Mouse (Mus musculus) splenic B cell, adult 2 months (primary cell): ENCODE results near the gene Zfp652.
"Not testable (repeated sequence)": the region's sequence is repeated elsewhere in the genome, so short reads cannot be mapped to it uniquely, and the experiment has no call there.

Experiments
- DNase-seq: peaks from one replicate; pipeline ENCODE4 v3.0.0-alpha.2; 2011; ENCODE audit warnings: low read depth, low spot score
- H3K27me3 ChIP-seq: 2 replicates; pipeline ENCODE4 v1.6.1; 2012; ENCODE audit warnings: mild to moderate bottlenecking, low read length, moderate library complexity, mixed read lengths; ENCODE audit not compliant: control insufficient read depth, poor library complexity, insufficient read depth, severe bottlenecking
- H3K36me3 ChIP-seq: 2 replicates; pipeline ENCODE4 v1.6.1; 2012; ENCODE audit warnings: mild to moderate bottlenecking, low read length, moderate library complexity, mixed read lengths; ENCODE audit not compliant: control insufficient read depth, poor library complexity, insufficient read depth, severe bottlenecking

Gene Zfp652

GRCm38 (mm10) chr11:95726156-95726555 is 13.7 kb downstream of the Zfp652 start:
- Histone ChIP-seq H3K36me3 (no peaks in the 10 kb centered on the region), H3K27me3 (no peaks in the 10 kb centered on the region)

GRCm38 (mm10) chr11:95727947-95728346 is 15.5 kb downstream of the Zfp652 start:
- DNase-seq, result no peak
- Histone ChIP-seq H3K36me3 (no peaks in the 10 kb centered on the region), H3K27me3 (no peaks in the 10 kb centered on the region)

More at GRCm38 (mm10) chr11:95726156-95726555, 13.7 kb downstream of the Zfp652 start:
- DNase-seq, result no peak

GRCm38 (mm10) chr11:95728916-95729907 is 16.7 kb downstream of the Zfp652 start:
- peak; percentile 26 for DNase-seq
- H3K36me3 ChIP-seq, result no peaks in the 10 kb centered on the region
- H3K27me3 ChIP-seq, result no peaks in the 10 kb centered on the region

GRCm38 (mm10) chr11:95734485-95734884 is 22.0 kb downstream of the Zfp652 start:
- Histone ChIP-seq H3K27me3 (no peaks in the 10 kb centered on the region), H3K36me3 (no peaks in the 10 kb centered on the region)
- DNase-seq, result no peak

GRCm38 (mm10) chr11:95737811-95738210 is 25.3 kb downstream of the Zfp652 start:
- DNase-seq, result no peak
- no peaks in the 10 kb centered on the region for H3K27me3 ChIP-seq
- no peaks in the 10 kb centered on the region for H3K36me3 ChIP-seq

- no peak for DNase-seq
- H3K36me3 ChIP-seq, result no peaks in the 10 kb centered on the region
- no peaks in the 10 kb centered on the region for H3K27me3 ChIP-seq
These were observed 32.0 kb downstream of the Zfp652 start for GRCm38 (mm10) chr11:95744521-95744920.

- no peaks in the 10 kb centered on the region for H3K27me3 ChIP-seq
- DNase-seq, result no peak
These were observed 34.3 kb downstream of the Zfp652 start for GRCm38 (mm10) chr11:95746821-95747220.

GRCm38 (mm10) chr11:95748331-95748730 is 35.9 kb downstream of the Zfp652 start:
- no peaks in the 10 kb centered on the region for H3K27me3 ChIP-seq
- no peak for DNase-seq

More at GRCm38 (mm10) chr11:95746821-95747220, 34.3 kb downstream of the Zfp652 start:
- peaks cover 2% of the 10 kb centered on the region; the same call in 1 of the 2 replicates for H3K36me3 ChIP-seq

GRCm38 (mm10) chr11:95749619-95750018 is 37.1 kb downstream of the Zfp652 start:
- DNase-seq, result no peak
- Histone ChIP-seq H3K36me3 (peaks cover 2% of the 10 kb centered on the region; the same call in 1 of the 2 replicates), H3K27me3 (no peaks in the 10 kb centered on the region)

More at GRCm38 (mm10) chr11:95748331-95748730, 35.9 kb downstream of the Zfp652 start:
- H3K36me3 ChIP-seq, result peaks cover 2% of the 10 kb centered on the region; the same call in 1 of the 2 replicates

GRCm38 (mm10) chr11:95750995-95751394 is 38.5 kb downstream of the Zfp652 start:
- peak; percentile 90 for DNase-seq
- Histone ChIP-seq H3K36me3 (peaks cover 2% of the 10 kb centered on the region; the same call in 1 of the 2 replicates), H3K27me3 (no peaks in the 10 kb centered on the region)

GRCm38 (mm10) chr11:95755137-95755536 is 42.7 kb downstream of the Zfp652 start:
- not testable (repeated sequence) for H3K27me3 ChIP-seq, H3K36me3 ChIP-seq, DNase-seq

- Histone ChIP-seq H3K36me3 (peaks cover 8% of the 10 kb centered on the region; the same call in 1 of the 2 replicates), H3K27me3 (no peaks in the 10 kb centered on the region)
- DNase-seq, result no peak
These were observed 48.0 kb downstream of the Zfp652 start for GRCm38 (mm10) chr11:95760521-95760920.

GRCm38 (mm10) chr11:95762996-95763395 is 50.5 kb downstream of the Zfp652 start:
- Histone ChIP-seq H3K36me3 (peaks cover 5% of the 10 kb centered on the region; the same call in 1 of the 2 replicates), H3K27me3 (no peaks in the 10 kb centered on the region)
- DNase-seq, result no peak

- no peaks in the 10 kb centered on the region for H3K27me3 ChIP-seq
- H3K36me3 ChIP-seq, result peaks cover 5% of the 10 kb centered on the region; the same call in 1 of the 2 replicates
- DNase-seq, result no peak
These were observed 52.3 kb downstream of the Zfp652 start for GRCm38 (mm10) chr11:95764806-95765205.

- H3K36me3 ChIP-seq, result peaks cover 5% of the 10 kb centered on the region
- DNase-seq, result no peak
- H3K27me3 ChIP-seq, result no peaks in the 10 kb centered on the region
These were observed 52.9 kb downstream of the Zfp652 start for GRCm38 (mm10) chr11:95765334-95765733.
